Mouse (Mus musculus) liver, adult 2 months (tissue): ENCODE measurements around the gene Arhgef18.

Experiments
- CTCF ChIP-seq: fragments of 200-500 bp; IDR thresholded peaks from 2 replicates; pipeline ENCODE4 v1.5.1; 2011; ENCODE audit warnings: low read depth, low read length, control low read depth
- POLR2A ChIP-seq: fragments of 200-500 bp; IDR thresholded peaks from 2 replicates; pipeline ENCODE4 v1.6.1; 2011; ENCODE audit warnings: low read length, control low read depth; ENCODE audit not compliant: insufficient read depth; ENCODE audit errors: extremely low read depth

DNA sequence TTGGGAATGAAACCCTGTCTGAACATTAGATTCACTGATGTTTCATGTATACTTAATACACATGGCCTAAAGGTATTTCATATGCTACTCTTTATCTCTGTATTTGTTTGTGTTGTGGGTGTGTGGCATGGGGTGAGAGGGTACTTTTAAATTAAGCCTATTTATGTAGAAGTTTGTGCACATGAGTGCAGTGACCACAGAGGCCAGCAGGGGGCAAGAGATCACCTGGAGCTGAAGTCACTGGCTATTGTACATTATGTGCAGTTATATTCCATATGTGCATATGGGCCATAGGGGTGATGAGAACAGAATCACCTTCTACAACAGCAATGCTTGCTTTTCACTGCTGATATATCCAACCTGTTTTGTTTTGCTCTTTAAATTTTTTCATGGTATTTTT lies 17.1 kb upstream of the Arhgef18 start:
- TF ChIP-seq CTCF (peak; percentile 46), POLR2A (no peak)
